Mouse (Mus musculus) erythroblast, embryonic 14.5 days (primary cell): ENCODE measurements around the gene Sik1.

Experiments used
- GATA1 ChIP-seq: IDR thresholded peaks from 2 replicates; pipeline ENCODE4 v1.6.1; 2012; ENCODE audit warnings: low read length, inconsistent platforms, mixed read lengths
- TAL1 ChIP-seq: IDR thresholded peaks from 3 replicates; pipeline ENCODE4 v1.6.1; 2012; ENCODE audit warnings: low read length, inconsistent platforms, mixed read lengths

DNA sequence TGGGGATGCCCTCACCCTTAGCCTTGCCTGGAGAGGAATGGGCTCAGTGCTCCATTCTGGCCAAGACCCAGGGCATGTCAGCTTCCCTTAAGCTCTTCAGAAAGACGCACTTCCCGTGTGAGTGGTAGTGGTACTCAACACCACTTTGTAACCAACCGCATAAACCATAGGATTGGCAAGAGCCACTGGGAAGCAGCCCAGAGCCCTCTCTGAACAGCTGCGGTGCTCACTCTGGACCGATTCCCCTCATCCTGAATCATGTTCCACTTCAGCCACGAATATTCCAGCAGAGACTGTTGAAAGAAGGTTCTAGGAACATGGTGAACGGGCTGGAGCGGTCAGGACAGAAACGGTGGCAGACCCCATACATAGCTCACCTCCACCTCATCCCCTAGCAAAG lies 29.9 kb downstream of the Sik1 start:
- TF ChIP-seq GATA1, result no peak
- TF ChIP-seq TAL1, result no peak
